Mouse (Mus musculus) kidney, postnatal 0 days (tissue): Measurements from ENCODE around the gene Zfp770. TPM values are rescaled to one million over a fixed set of nuclear protein-coding genes. Genes with fewer than 3 reads are reported as not detected.

Experiments used
- ATAC-seq: fragments of 200-750 bp; cut with Nextera tagmentation; replicated peaks from 2 replicates; pipeline ENCODE4 v1.8.0; 2017; ENCODE audit warnings: low read depth, moderate number of reproducible peaks, moderate TSS enrichment, moderate library complexity; ENCODE audit not compliant: low FRiP score
- DNase-seq: peaks from one replicate; pipeline ENCODE4 v3.0.0-alpha.2; 2016; ENCODE audit warnings: low spot score
- H3K27ac ChIP-seq: fragments of 300-500 bp; sonication (generic); 2 replicates; pipeline ENCODE4 v1.5.1; 2014; ENCODE audit warnings: mild to moderate bottlenecking
- H3K27me3 ChIP-seq: fragments of 300-500 bp; sonication (generic); 2 replicates; pipeline ENCODE4 v1.6.1; 2014; ENCODE audit warnings: low read length, mixed read lengths; ENCODE audit not compliant: insufficient read depth
- H3K36me3 ChIP-seq: fragments of 300-500 bp; sonication (generic); 2 replicates; pipeline ENCODE4 v1.6.1; 2014; ENCODE audit warnings: low read length, mixed read lengths; ENCODE audit not compliant: insufficient read depth
- H3K4me1 ChIP-seq: fragments of 300-500 bp; sonication (generic); replicated peaks from 2 replicates; pipeline ENCODE4 v1.6.1; 2014; ENCODE audit warnings: antibody characterized with exemption, low read length, mixed read lengths; ENCODE audit not compliant: insufficient read depth
- H3K4me2 ChIP-seq: fragments of 300-500 bp; sonication (generic); 2 replicates; pipeline ENCODE4 v1.6.1; 2014; ENCODE audit warnings: mild to moderate bottlenecking, low read length, moderate library complexity, mixed read lengths
- H3K4me3 ChIP-seq: fragments of 300-500 bp; sonication (generic); replicated peaks from 2 replicates; pipeline ENCODE4 v1.5.1; 2014; ENCODE audit warnings: low read depth, low read length
- H3K9ac ChIP-seq: fragments of 300-500 bp; sonication (generic); 2 replicates; pipeline ENCODE4 v1.6.1; 2014; ENCODE audit warnings: low read depth, low read length
- H3K9me3 ChIP-seq: fragments of 300-500 bp; sonication (generic); replicated peaks from 2 replicates; pipeline ENCODE4 v1.6.1; 2016; ENCODE audit warnings: low read length, inconsistent platforms, mixed read lengths
- CTCF ChIP-seq: IDR thresholded peaks from 2 replicates; pipeline ENCODE4 v1.5.1; 2016; ENCODE audit warnings: antibody characterized with exemption, low read depth, mild to moderate bottlenecking, moderate library complexity
- WGBS: fragments of 180-500 bp; shearing (Covaris S2); extraction: QIAGEN DNeasy Blood & Tissue Kit; methylation state at CpG from one replicate; pipeline ENCODE4 v1.1.7; 2014; 5-methylcytosine and 5-hydroxymethylcytosine counted together
- polyA plus RNA-seq: library from polyadenylated mRNA; unstranded; fragments of >200 nt; fragmentation: Nextera tagmentation; extraction: Ambion mirVana; gene quantifications from 2 replicates; pipeline ENCODE4 v1.2.1, GENCODE M21; 2015

Gene Zfp770
- polyA plus RNA-seq, 1 experiment from 2014 or later: 4.9 TPM

GRCm38 (mm10) chr2:114173248-114173647, 28.0 kb downstream of the Zfp770 start:
- no peak for ATAC-seq
- Histone ChIP-seq H3K4me3 (no peak overlapping the region), H3K4me2 (no peak overlapping the region), H3K36me3 (no peaks in the 10 kb centered on the region), H3K4me1 (peaks cover 6% of the 10 kb centered on the region; the same call in 1 of the 2 replicates), H3K27ac (no peak overlapping the region), H3K27me3 (no peaks in the 10 kb centered on the region), H3K9ac (no peak overlapping the region), H3K9me3 (no peaks in the 10 kb centered on the region)
- no peak for DNase-seq
- TF ChIP-seq CTCF: no peak

- no peak for TF ChIP-seq CTCF
- Histone ChIP-seq H3K9me3 (no peaks in the 10 kb centered on the region), H3K27ac (no peak overlapping the region), H3K9ac (no peak overlapping the region), H3K4me3 (no peak overlapping the region), H3K4me1 (no peaks in the 10 kb centered on the region), H3K4me2 (no peak overlapping the region), H3K36me3 (peaks cover 21% of the 10 kb centered on the region), H3K27me3 (no peaks in the 10 kb centered on the region)
- no peak for ATAC-seq
- DNase-seq: no peak
Measured at GRCm38 (mm10) chr2:114167837-114168236, 33.4 kb downstream of the Zfp770 start.

- Histone ChIP-seq H3K9ac (no peak overlapping the region), H3K9me3 (no peaks in the 10 kb centered on the region), H3K4me3 (no peak overlapping the region), H3K4me1 (no peaks in the 10 kb centered on the region), H3K36me3 (peaks cover 44% of the 10 kb centered on the region), H3K4me2 (no peak overlapping the region), H3K27me3 (no peaks in the 10 kb centered on the region), H3K27ac (no peak overlapping the region)
- TF ChIP-seq CTCF: no peak
- no peak for ATAC-seq
- no peak for DNase-seq
- 90% methylated on average over 1 of the region's 1 CpGs for WGBS
Measured at GRCm38 (mm10) chr2:114161978-114162377, 39.3 kb downstream of the Zfp770 start.

- no peak for DNase-seq
- WGBS: 86% methylated on average over 4 of the region's 4 CpGs
- no peak overlapping the region for H3K27ac ChIP-seq
- no peaks in the 10 kb centered on the region for H3K4me1 ChIP-seq
- H3K36me3 ChIP-seq: peaks cover 46% of the 10 kb centered on the region
- H3K4me3 ChIP-seq: no peak overlapping the region
- no peaks in the 10 kb centered on the region for H3K27me3 ChIP-seq
- ATAC-seq: no peak
- H3K9ac ChIP-seq: no peak overlapping the region
- no peaks in the 10 kb centered on the region for H3K9me3 ChIP-seq
- no peak overlapping the region for H3K4me2 ChIP-seq
- no peak for TF ChIP-seq CTCF
Measured at GRCm38 (mm10) chr2:114157345-114157744, 43.9 kb downstream of the Zfp770 start.

- H3K27me3 ChIP-seq: no peaks in the 10 kb centered on the region
- H3K4me2 ChIP-seq: no peak overlapping the region
- DNase-seq (no peak), ATAC-seq (no peak)
- WGBS: 67% methylated on average over 1 of the region's 1 CpGs
- H3K36me3 ChIP-seq: peaks cover 44% of the 10 kb centered on the region
- no peak overlapping the region for H3K27ac ChIP-seq
- H3K9me3 ChIP-seq: no peaks in the 10 kb centered on the region
- no peaks in the 10 kb centered on the region for H3K4me1 ChIP-seq
- no peak overlapping the region for H3K9ac ChIP-seq
- no peak overlapping the region for H3K4me3 ChIP-seq
- TF ChIP-seq CTCF: no peak
Measured at GRCm38 (mm10) chr2:114156639-114157038, 44.6 kb downstream of the Zfp770 start.

- H3K4me3 ChIP-seq: no peak overlapping the region
- H3K4me1 ChIP-seq: no peaks in the 10 kb centered on the region
- H3K36me3 ChIP-seq: peaks cover 50% of the 10 kb centered on the region
- no peak overlapping the region for H3K27ac ChIP-seq
- no peak overlapping the region for H3K9ac ChIP-seq
- no peak for DNase-seq
- 85% methylated on average over 6 of the region's 6 CpGs for WGBS
- H3K27me3 ChIP-seq: no peaks in the 10 kb centered on the region
- no peak for ATAC-seq
- TF ChIP-seq CTCF: no peak
- no peak overlapping the region for H3K4me2 ChIP-seq
- H3K9me3 ChIP-seq: no peaks in the 10 kb centered on the region
Measured at GRCm38 (mm10) chr2:114153247-114153646, 48.0 kb downstream of the Zfp770 start.

- no peak overlapping the region for H3K27ac ChIP-seq
- H3K36me3 ChIP-seq: peaks cover 55% of the 10 kb centered on the region
- no peak for TF ChIP-seq CTCF
- ATAC-seq (no peak), DNase-seq (no peak)
- H3K9ac ChIP-seq: no peak overlapping the region
- 85% methylated on average over 15 of the region's 15 CpGs for WGBS
- no peaks in the 10 kb centered on the region for H3K9me3 ChIP-seq
- H3K4me2 ChIP-seq: no peak overlapping the region
- no peak overlapping the region for H3K4me3 ChIP-seq
- no peaks in the 10 kb centered on the region for H3K4me1 ChIP-seq
- H3K27me3 ChIP-seq: no peaks in the 10 kb centered on the region
Measured at GRCm38 (mm10) chr2:114146864-114147458, 54.3 kb downstream of the Zfp770 start.
